Mouse (Mus musculus) heart, adult 2 months (tissue): ENCODE measurements around the gene Lrrc43. TPM values are rescaled to one million over a fixed set of nuclear protein-coding genes. Genes with fewer than 3 reads are reported as not detected.

ENCODE experiments used
- DNase-seq, 2 experiments: peaks; one replicate each; pipeline ENCODE4 v3.0.0; 2021
- H3K27ac ChIP-seq: fragments of 200-600 bp; 2 replicates; pipeline ENCODE4 v1.8.1; 2022
- H3K27me3 ChIP-seq: fragments of 200-500 bp; 2 replicates; pipeline ENCODE4 v1.6.1; 2012; ENCODE audit warnings: mild to moderate bottlenecking, low read length, inconsistent platforms, mixed read lengths; ENCODE audit not compliant: control insufficient read depth, insufficient read depth
- H3K36me3 ChIP-seq: fragments of 200-500 bp; 2 replicates; pipeline ENCODE4 v1.6.1; 2012; ENCODE audit warnings: low read length, inconsistent platforms; ENCODE audit not compliant: control insufficient read depth, insufficient read depth
- H3K4me1 ChIP-seq: fragments of 200-500 bp; 2 replicates; pipeline ENCODE4 v1.6.1; 2011; ENCODE audit warnings: low read length; ENCODE audit not compliant: control insufficient read depth, insufficient read depth
- H3K4me3 ChIP-seq: fragments of 200-600 bp; 2 replicates; pipeline ENCODE4 v1.8.1; 2022
- H3K79me2 ChIP-seq: fragments of 200-500 bp; replicated peaks from 2 replicates; pipeline ENCODE4 v1.6.1; 2012; ENCODE audit warnings: mild to moderate bottlenecking, inconsistent platforms, low read length, moderate library complexity, mixed read lengths; ENCODE audit not compliant: control insufficient read depth, insufficient read depth
- H3K9ac ChIP-seq: fragments of 200-500 bp; 2 replicates; pipeline ENCODE4 v1.6.1; 2012; ENCODE audit warnings: low read depth, mild to moderate bottlenecking, control low read depth, inconsistent platforms, low read length, mixed read lengths
- CTCF ChIP-seq: fragments of 200-600 bp; IDR thresholded peaks from 2 replicates; pipeline ENCODE4 v1.8.1; 2022; ENCODE audit warnings: antibody characterized with exemption, mild to moderate bottlenecking, moderate library complexity
- EP300 ChIP-seq: fragments of 200-500 bp; IDR thresholded peaks from 2 replicates; pipeline ENCODE4 v1.6.1; 2011; ENCODE audit warnings: low read depth, low read length, control low read depth; ENCODE audit not compliant: insufficient read depth
- POLR2A ChIP-seq: fragments of 200-500 bp; IDR thresholded peaks from 2 replicates; pipeline ENCODE4 v1.6.1; 2011; ENCODE audit warnings: mild to moderate bottlenecking, low read depth, low read length, control low read depth; ENCODE audit not compliant: insufficient read depth
- WGBS: fragments of 180-500 bp; shearing (Covaris S2); methylation state at CpG from one replicate; pipeline ENCODE4 v1.1.7; 2018; 5-methylcytosine and 5-hydroxymethylcytosine counted together
- intact Hi-C: fragments of 180-260 bp; cut with DNase I; formaldehyde crosslinking; loops from one replicate; pipeline ENCODE4 v1.15.1; 2025
- polyA plus RNA-seq: library from polyadenylated mRNA; depleted of rRNA; stranded (reverse); fragments of >200 nt; gene quantifications from 2 replicates; pipeline ENCODE4 v1.2.3, GENCODE M21; 2012
- total RNA-seq, 2 experiments: library from RNA; stranded (reverse); gene quantifications; 2 replicates each; pipeline ENCODE4 v1.2.3; 2021

The Lrrc43 gene
- total and polyA plus RNA-seq, 3 experiments: 0.43 TPM; not detected in 2

DNA sequence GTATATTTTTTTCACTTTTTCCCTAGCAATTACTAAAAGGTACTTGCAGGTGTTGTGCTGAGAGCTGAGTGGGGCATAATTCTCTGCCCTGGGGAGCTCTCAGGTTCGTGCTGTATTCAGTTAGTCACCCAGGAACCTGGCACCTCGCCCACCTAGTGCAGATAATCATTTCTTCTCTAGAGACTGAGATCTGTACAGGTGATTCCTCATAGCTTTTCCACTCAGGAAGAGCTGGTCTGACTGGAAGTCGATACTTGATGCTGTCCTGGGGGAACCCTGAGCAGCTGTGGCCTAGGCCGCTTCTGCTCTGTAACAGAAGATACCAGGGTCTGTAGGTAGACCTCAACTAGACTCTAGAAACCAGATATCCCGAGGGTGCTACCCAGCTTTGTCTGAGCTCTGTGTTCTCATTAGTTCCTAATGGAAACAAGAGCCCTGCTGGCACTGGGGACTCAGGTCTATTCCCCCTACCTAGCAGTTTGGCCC lies 44.2 kb upstream of the Lrrc43 start:
- H3K79me2 ChIP-seq: no peaks in the 10 kb centered on the region
- no peak overlapping the region for H3K9ac ChIP-seq
- no peak for DNase-seq
- H3K27me3 ChIP-seq: no peaks in the 10 kb centered on the region
- H3K27ac ChIP-seq: no peak overlapping the region
- H3K4me3 ChIP-seq: no peak overlapping the region
- TF ChIP-seq EP300 (no peak), CTCF (no peak), POLR2A (no peak)
- peaks cover 2% of the 10 kb centered on the region; the same call in 1 of the 2 replicates for H3K4me1 ChIP-seq
- 86% methylated on average over 5 of the region's 5 CpGs for WGBS
- intact Hi-C loops: loop anchor here (1.0 to 5.0 kb wide), 3 partner anchors 54 to 162 kb away; no protein-coding TSS in a partner anchor
- H3K36me3 ChIP-seq: no peaks in the 10 kb centered on the region

DNA sequence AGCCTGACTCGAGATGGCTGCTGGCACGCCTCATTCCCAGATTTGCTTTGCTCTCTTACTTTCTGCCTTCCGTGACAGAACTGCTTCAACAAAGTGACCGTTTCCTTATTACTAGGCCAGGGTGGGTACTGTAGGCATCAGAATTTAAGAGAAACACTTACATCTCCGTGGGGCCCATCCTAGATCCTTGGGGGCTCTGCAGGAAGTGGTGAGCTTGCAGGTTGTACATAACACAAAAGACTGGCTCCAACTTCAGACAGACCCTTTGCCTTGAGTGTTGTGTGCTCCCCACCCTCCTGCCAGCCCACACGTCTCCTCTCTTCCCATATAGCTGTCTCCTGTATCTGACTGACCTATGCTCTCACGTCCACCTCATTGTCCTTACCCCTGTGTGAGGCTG lies 37.2 kb upstream of the Lrrc43 start:
- H3K4me1 ChIP-seq: no peaks in the 10 kb centered on the region
- H3K79me2 ChIP-seq: no peaks in the 10 kb centered on the region
- no peaks in the 10 kb centered on the region for H3K27me3 ChIP-seq
- no peaks in the 10 kb centered on the region for H3K36me3 ChIP-seq
- H3K27ac ChIP-seq: no peak overlapping the region
- no peak for TF ChIP-seq EP300
- TF ChIP-seq POLR2A: no peak
- TF ChIP-seq CTCF: no peak
- H3K9ac ChIP-seq: no peak overlapping the region
- no peak overlapping the region for H3K4me3 ChIP-seq
- intact Hi-C loops: no loop called here
- WGBS: 90% methylated on average over 7 of the region's 7 CpGs
- DNase-seq: no peak

DNA sequence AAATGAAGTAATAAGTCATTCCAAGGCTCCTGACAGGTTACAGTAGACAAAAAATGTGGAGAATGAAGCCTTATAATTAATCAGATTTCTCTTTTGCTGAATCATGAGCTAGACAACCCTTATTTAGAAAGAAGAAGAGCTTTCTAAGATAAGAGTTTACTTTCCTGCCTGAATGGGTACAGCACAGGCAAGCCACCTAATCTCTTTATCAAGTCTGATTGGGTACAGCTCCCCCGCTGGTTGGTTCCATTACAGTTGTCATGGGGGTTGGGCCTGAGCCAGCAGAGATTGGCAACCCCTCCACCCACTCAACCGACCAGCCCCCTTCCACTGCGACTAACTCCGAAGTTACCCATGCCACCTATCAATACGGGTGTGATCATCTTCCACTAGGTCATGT lies 27.7 kb upstream of the Lrrc43 start:
- peaks cover 1% of the 10 kb centered on the region; the same call in 1 of the 2 replicates for H3K4me1 ChIP-seq
- H3K27me3 ChIP-seq: no peaks in the 10 kb centered on the region
- 41% methylated on average over 5 of the region's 5 CpGs for WGBS
- intact Hi-C loops: no loop called here
- no peak for TF ChIP-seq POLR2A
- TF ChIP-seq EP300: no peak
- TF ChIP-seq CTCF: no peak
- no peak for DNase-seq
- H3K36me3 ChIP-seq: no peaks in the 10 kb centered on the region
- H3K4me3 ChIP-seq: no peak overlapping the region
- H3K79me2 ChIP-seq: no peaks in the 10 kb centered on the region
- H3K9ac ChIP-seq: no peak overlapping the region
- H3K27ac ChIP-seq: no peak overlapping the region

DNA sequence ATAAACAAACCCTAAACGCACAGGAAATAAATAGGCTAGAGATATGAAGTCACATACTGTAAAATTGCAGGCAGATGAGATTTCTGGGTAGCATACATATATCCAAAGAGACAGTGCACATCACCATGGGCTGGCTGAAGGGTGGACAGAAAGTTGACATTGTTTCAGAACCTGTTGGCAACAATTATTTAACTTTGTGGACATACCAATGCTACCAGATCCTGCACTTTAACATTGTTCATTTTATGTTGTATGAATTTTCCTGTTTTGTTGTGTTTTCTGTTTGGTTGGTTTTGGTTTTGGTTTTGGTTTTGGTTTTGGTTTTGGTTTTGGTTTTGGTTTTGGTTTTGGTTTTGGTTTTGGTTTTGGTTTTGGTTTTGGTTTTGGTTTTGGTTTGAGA lies 24.5 kb upstream of the Lrrc43 start:
- TF ChIP-seq CTCF (no peak), EP300 (no peak), POLR2A (no peak)
- intact Hi-C loops: no loop called here
- Histone ChIP-seq H3K4me1 (peaks cover 1% of the 10 kb centered on the region; the same call in 1 of the 2 replicates), H3K9ac (no peak overlapping the region), H3K27ac (no peak overlapping the region), H3K79me2 (no peaks in the 10 kb centered on the region), H3K36me3 (no peaks in the 10 kb centered on the region), H3K27me3 (no peaks in the 10 kb centered on the region), H3K4me3 (no peak overlapping the region)
- DNase-seq: no peak
- WGBS: 92% methylated on average over 1 of the region's 1 CpGs

DNA sequence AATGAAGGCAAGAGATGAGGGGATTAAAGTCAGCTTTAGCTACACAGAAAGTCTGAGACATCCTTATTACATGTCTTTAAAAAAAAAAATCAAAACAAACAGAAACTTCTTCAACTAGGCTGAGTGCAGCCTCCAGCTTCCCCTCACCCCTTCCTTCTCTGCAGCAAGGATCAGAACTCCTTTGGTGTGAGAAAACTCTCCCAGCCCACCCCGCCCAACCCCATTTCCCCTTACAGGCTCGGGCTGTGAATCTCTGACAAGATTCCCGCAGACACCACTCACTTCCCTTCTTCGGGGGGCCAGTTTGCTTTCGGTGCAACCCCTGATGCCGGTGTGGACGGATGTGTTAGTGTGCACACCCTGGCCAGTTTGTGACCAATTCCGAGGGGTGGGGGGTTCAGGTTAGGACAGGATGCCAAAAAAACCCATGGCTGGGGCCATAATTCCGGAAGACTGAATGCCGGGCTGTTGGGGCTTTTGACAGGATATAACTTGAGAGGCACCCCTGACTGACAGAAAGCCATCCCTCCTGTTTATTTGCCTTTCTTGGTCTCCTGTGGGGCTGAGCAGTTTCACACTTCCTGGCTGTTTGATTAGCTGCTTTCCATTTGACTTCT lies 18.2 kb upstream of the Lrrc43 start:
- Histone ChIP-seq H3K4me3 (no peak overlapping the region), H3K4me1 (no peaks in the 10 kb centered on the region), H3K27ac (no peak overlapping the region), H3K9ac (no peak overlapping the region), H3K79me2 (no peaks in the 10 kb centered on the region), H3K36me3 (no peaks in the 10 kb centered on the region), H3K27me3 (no peaks in the 10 kb centered on the region)
- TF ChIP-seq CTCF (no peak), EP300 (no peak), POLR2A (no peak)
- WGBS: 6% methylated on average over 10 of the region's 10 CpGs
- intact Hi-C loops: no loop called here
- no peak for DNase-seq

DNA sequence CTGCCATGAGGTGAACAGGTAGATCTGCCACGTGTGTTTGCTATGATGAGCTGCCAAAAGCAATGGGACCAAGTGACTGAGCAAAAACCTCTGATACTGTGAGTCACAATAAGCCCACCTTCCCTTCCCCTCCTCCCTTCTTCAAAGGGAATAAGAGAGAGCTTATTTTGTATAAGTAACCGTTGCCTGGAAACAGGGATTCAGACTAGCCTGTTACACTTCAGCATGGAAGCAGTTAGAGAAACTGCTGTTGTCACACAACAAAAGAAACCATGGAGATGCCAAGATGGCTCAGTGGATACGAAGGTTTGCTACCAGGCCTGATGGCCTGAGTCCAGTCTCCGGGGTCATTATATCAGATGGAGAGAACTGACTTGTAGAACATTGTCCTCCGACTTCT lies 15.3 kb upstream of the Lrrc43 start:
- TF ChIP-seq POLR2A (no peak), EP300 (no peak), CTCF (no peak)
- Histone ChIP-seq H3K27me3 (no peaks in the 10 kb centered on the region), H3K4me3 (no peak overlapping the region), H3K4me1 (no peaks in the 10 kb centered on the region), H3K79me2 (no peaks in the 10 kb centered on the region), H3K27ac (no peak overlapping the region), H3K36me3 (no peaks in the 10 kb centered on the region), H3K9ac (no peak overlapping the region)
- 84% methylated on average over 5 of the region's 5 CpGs for WGBS
- DNase-seq: no peak
- intact Hi-C loops: no loop called here
